Mouse (Mus musculus): ENCODE data around the gene Gm20481.
A peak's percentile ranks its signal among the peaks of the same experiment; 100 is the strongest.
"Not testable (repeated sequence)": the region's sequence is repeated elsewhere in the genome, so short reads cannot be mapped to it uniquely, and the experiment has no call there.

Gene Gm20481

DNA sequence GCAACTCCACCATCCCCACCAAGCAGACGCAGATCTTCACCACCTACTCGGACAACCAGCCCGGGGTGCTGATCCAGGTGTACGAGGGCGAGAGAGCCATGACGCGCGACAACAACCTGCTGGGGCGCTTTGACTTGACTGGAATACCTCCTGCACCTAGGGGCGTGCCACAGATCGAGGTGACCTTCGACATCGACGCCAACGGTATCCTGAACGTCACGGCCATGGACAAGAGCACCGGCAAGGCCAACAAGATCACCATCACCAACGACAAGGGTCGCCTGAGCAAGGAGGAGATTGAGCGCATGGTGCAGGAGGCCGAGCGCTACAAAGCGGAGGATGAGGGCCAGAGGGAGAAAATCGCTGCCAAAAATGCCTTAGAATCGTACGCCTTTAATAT lies 8.5 kb downstream of the Gm20481 start:
- DNase-seq: no peak

DNA sequence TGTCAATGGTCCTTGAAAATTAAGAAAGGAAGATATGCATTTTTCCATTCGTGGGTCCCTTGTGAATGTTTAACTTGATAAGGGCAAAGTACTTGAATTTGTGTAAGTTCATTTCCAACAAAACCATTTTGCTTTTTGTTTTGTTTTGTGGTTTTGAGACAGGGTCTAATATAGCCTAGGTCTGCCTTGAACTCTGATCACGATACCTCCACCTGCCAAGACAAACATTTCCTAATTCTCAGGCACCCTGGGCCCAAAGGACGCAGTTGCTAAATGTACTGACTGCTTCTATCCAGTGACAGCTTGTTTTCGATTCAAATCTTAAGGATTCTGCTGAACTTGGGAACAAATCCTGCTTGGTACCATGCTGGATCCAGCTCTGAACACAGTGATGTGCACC lies 9.9 kb downstream of the Gm20481 start:
- no peak for DNase-seq

DNA sequence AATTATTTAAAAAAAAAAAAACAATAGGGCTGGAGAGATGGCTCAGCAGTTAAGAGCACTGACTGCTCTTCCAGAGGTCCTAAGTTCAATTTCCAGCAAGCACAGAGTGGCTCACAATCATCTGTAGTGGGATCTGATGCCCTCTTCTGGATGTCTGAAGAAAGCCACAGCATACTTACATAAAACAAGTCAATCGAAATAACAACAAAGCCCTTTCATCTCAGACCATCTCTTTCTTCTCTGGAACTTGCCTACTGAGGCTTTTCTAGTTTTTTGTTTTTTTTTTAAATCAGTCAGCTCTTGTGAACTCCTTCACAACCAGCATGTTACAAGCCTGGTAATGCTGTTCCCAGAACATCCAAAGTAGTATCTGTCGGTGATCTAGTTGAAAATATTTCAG lies 10.9 kb downstream of the Gm20481 start:
- DNase-seq: peak in 1 of 2 experiments; percentile 61

DNA sequence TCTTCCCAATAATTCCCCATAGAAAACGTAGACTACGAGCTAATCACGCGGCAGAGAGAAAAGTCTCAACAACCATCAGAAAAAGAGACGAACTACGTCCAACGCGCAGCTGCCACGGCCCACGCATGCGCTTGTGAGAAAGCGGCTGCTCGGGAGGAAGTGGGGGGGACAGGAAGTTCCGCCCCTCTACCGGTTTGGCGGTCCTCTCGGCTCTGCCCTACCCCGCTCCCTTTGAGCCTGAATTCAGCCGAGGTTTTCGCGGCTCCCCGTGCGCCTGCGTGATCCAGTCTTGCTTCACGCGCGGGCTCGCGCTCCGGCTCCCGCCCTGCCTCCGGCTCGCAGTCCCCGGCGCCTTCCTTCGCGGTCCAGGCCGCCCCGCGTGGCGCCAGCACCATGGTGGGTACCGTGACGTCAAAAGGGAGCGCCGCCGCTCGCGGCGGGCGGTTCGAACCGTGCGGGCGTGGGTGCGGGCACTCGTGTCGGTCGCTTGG lies 12.0 kb downstream of the Gm20481 start, which contains the start of gene Lsm2:
Gene Lsm2, plus strand, starts transcription at position 173 of the 491 bp plus-strand sequence.
- peak; percentile 93 for DNase-seq

- DNase-seq: no peak
Observed at GRCm38 (mm10) chr17:34982328-34982727, 12.6 kb downstream of the Gm20481 start.

DNA sequence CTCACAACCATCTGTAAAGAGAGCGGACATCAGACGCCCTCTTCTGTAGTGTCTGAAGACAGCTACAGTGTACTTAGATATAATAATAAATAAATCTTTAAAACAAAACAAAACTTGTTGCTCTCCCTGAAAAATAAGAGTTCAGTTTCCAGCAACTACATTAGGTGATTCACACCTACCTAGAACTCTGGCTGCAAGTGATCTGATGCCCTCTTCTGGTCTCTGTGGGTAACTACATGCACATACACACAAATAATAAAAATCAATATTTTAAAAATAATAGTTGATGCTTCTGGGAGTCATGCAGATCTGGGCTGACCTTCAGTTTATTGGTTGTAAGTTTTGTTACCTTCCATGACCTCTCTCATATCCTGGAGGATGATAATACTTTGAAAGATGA lies 14.5 kb downstream of the Gm20481 start:
- no peak for DNase-seq

DNA sequence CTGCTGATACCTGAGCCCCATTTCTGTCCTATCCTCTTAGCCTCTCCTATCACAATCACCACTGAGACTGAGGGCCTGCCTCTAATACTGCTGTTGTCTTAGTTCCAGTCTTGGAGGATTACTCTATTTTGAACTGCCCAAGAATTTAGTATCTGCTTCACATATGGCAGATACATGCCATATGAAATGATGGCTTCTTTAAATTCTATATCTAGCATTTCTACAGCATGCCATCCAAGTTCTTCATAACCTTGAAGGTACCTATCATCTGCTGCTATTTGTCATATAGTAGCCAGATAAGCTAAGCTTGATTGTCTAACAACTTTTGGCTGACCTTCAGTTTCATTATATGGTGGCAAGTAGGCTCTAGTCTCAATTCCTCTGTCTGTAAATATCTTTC lies 25.0 kb downstream of the Gm20481 start:
- DNase-seq: no peak

DNA sequence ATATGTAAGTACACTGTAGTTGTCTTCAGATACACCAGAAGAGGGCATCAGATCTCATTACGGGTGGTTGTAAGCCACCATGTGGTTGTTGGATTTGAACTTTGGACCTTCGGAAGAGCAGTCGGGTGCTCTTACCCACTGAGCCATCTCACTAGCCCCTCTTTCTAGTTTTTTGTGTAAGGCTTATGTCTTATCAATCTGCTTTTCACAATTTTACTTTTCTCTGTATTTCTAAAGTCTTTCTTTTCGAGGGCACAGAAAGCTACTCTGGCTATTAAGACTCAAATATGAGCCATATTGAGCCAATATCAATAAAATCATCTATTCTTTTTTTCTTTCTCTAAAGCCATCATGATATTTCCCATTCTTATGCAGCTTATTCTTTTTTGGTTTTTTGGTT lies 25.5 kb downstream of the Gm20481 start:
- not testable (repeated sequence) for DNase-seq

DNA sequence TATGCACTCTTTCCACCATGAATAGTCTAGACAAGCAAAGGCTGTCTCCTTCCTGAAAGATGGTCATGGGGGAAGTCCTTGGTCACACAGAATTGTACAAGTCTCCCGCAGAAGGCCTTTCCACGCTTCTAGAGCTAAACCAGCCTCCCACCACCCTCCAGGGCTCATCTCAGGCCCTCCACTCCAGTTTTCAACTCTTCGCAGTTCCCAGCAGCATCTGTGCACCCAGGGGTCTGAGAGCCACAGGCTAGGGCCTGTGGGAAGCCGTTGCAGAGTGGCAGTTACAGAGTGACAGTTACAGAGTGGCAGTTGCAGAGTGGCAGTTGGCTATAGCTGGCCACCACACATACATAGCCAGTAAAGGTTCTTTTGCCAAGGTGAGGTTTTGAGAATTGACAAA lies 26.2 kb downstream of the Gm20481 start:
- not testable (repeated sequence) for DNase-seq

DNA sequence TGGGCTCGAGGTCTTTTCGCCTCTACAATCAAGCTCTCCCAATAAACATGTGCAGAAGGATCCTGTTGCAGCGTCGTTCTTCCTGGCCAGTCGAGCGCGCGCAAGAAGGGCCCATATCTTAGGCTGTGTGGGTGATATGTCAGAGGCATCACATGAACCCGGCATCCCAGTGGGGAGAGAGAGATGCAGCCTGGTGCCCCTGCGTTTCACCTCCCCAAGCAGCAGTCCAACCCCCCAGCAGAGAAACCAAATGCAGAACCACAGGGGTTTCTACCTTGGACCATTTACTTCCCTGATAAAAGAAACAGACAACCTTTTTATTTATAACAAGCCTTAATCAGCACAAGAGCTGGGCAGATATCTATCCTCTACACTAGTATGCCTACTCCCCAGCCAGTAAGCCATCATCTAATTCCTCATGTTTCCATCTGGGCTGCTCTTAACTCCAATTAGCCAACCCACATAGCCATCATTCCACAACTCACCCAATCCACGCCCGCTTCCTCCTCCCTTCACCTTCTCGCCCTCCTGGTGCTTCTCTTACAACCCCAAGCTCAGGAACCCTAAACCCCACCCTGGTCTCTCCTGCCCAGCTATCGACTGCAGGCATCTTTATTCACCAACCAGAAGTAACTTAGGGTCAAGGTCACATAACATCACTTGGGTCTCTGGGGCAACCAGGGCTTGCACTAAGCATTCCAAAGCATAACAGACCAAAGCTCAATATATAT lies 26.9 kb downstream of the Gm20481 start:
- DNase-seq: no peak

GRCm38 (mm10) chr17:34997142-34997483 lies 27.4 kb downstream of the Gm20481 start:
- no peak for DNase-seq

GRCm38 (mm10) chr17:34998526-34999430 lies 29.1 kb downstream of the Gm20481 start:
- no peak for DNase-seq

DNA sequence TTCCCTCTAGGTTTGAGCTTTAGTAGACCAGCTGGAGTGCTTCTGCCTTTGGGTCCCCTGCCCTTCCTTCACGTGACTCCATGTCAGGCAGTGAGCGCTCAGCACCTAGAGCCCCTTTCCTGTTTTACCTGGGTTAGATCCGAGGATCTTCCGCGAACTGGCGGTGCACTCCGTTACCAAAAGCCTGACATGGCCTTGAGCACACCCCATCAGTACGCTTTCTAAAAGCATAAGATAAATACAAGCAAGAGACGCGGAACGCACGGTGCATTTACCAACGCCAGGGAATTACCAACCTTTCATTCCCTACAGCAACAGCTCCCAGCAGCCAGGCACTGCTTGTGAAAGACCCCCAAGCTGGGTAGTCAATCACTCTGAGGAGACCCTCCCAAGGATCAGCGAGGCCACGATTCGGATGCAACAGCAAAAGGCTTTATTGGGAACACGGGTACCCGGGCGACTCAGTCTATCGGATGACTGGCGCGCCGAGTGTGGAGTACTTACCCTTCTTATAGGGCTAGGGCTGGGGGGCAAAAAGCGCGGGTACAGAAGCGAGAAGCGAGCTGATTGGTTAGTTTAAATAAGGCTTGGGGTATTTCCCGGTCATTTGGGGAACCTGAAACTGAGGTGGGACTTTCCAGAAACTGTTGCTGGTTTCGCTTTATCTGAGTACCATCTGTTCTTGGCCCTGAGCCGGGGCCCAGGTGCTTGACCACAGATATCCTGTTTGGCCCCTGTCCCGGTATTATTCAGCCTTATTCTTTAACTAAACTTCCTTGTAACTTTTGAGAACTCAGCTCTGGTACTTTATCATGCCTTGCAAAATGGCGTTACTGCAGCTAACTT lies 30.4 kb downstream of the Gm20481 start:
- DNase-seq: not testable (repeated sequence)

DNA sequence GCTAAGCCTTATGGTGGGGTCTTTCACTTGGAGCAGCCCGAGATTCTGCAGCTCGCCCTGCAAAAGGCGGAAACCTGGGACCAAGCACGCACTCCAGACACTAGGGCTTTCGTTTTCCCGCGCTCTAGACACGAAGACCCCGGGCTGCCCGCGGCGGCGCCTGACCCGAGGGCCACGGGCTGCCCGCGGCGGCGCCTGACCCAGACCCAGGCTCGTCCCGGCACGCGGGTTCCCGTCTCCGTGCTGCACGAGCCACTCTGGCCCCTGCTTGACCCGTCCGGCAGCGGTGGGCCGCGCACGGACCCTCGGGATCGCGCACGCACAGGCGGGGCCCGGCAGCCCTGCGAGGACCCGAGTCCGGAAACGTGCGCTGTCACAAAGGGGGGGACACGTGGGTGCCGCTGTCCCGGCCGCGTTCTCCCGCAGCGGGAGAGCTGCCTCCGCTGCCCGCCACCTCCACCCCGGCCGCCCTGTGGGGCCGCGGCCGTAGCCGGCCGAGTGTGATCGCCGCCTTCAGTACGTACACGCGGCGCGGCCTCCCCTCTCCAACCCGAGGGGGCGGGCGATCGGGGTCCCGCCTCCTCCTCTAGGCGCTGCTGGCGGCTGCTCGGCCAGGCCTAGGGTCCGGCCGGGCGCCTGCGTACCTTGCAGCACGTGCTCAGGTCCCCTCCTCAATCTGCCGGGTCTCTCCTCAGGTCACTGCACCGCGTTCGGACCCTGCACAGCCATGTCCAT lies 31.2 kb downstream of the Gm20481 start, which contains the start of gene Vars:
Gene Vars, plus strand, starts transcription at position 271 of the 735 bp plus-strand sequence.
- peak; percentile 85 to 86 for DNase-seq

DNA sequence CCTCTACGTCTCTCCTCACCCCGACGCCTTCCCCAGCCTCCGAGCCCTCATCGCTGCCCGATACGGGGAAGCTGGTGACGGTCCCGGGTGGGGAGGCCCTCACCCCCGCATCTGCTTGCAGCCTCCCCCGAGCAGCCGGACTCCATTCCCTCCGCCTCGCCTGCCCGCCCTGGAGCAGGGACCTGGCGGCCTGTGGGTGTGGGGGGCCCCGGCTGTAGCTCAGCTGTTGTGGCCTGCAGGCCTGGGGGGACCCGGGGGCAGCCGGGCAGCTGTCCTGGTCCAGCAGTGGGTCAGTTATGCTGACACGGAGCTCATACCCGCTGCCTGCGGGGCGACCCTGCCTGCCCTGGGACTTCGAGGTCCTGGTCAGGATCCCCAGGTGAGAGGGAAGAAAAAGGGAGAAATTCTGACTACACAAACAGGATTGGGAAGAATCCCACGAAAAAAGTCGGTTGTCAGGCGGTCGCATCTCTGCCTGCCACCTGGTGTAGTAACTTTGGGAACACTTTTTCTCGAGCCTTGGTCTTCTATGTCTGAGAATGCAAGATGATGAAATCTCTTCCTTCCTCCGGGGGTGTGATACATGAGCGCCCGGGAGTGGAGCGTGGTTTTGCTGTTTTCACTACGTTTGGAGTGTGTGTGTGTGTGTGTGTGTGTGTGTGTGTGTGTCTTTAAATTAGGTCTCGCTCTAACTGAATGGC lies 31.9 kb downstream of the Gm20481 start:
- peak in 1 of 2 experiments; percentile 42 for DNase-seq

- DNase-seq: no peak
Observed at GRCm38 (mm10) chr17:35002153-35002865, 32.6 kb downstream of the Gm20481 start.

- no peak for DNase-seq
Observed at GRCm38 (mm10) chr17:35003022-35003838, 33.5 kb downstream of the Gm20481 start.

GRCm38 (mm10) chr17:35004075-35004717 lies 34.5 kb downstream of the Gm20481 start:
- no peak for DNase-seq

GRCm38 (mm10) chr17:35005158-35005557 lies 35.4 kb downstream of the Gm20481 start:
- no peak for DNase-seq

Data from lung, adult 18-20 months (tissue).